Mouse (Mus musculus) brain, embryonic 14.5 days (tissue): ENCODE results near the gene Edem2. TPM values are rescaled to one million over a fixed set of nuclear protein-coding genes. Genes with fewer than 3 reads are reported as not detected.
"Not testable (repeated sequence)": the region's sequence is repeated elsewhere in the genome, so short reads cannot be mapped to it uniquely, and the experiment has no call there.

Experiments
- DNase-seq: peaks from one replicate; pipeline ENCODE4 v3.0.0-alpha.2; 2011; ENCODE audit warnings: low read depth
- CTCF ChIP-seq: fragments of 200-500 bp; IDR thresholded peaks from 2 replicates; pipeline ENCODE4 v1.5.1; 2012; ENCODE audit warnings: inconsistent platforms, mild to moderate bottlenecking, moderate library complexity, borderline replicate concordance; ENCODE audit not compliant: insufficient read depth, insufficient read length; ENCODE audit errors: extremely low read depth
- POLR2A ChIP-seq: fragments of 200-500 bp; IDR thresholded peaks from 2 replicates; pipeline ENCODE4 v1.6.1; 2012; ENCODE audit warnings: mild to moderate bottlenecking, inconsistent platforms, borderline replicate concordance; ENCODE audit not compliant: poor library complexity, insufficient read depth, insufficient read length, severe bottlenecking; ENCODE audit errors: extremely low read depth
- polyA plus RNA-seq: library from polyadenylated mRNA; depleted of rRNA; stranded (reverse); fragments of >200 nt; gene quantifications from 2 replicates; pipeline ENCODE4 v1.2.3, GENCODE M21; 2012

Gene Edem2
- polyA plus RNA-seq, 1 experiment, result 58.4 TPM

GRCm38 (mm10) chr2:155728742-155729141 is 533 bp downstream of the Edem2 start:
- TF ChIP-seq POLR2A (no peak), CTCF (no peak)
- DNase-seq, result no peak

GRCm38 (mm10) chr2:155727764-155728395 is 1.4 kb downstream of the Edem2 start:
- no peak for TF ChIP-seq POLR2A

DNA sequence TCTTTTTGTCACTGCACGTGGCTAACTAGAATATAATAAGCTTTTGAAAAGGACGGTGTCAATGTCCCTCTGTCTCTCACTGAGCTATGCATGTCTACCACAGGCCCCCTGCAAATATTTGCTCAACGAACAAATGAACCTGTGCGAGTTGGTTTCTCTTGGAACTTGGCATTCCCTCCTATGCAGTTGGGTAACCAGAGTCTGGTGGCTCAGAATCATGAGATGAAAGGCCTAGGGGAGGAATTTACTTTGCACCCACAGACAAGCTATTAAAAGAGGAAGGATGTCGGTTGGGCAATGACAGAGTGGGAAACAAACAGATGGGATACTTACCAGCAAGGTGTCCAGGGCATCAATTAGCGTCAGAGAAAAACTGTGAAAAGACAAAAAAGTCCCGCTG is 3.0 kb downstream of the Edem2 start:
- DNase-seq, result no peak
- TF ChIP-seq CTCF, result no peak
- TF ChIP-seq POLR2A, result no peak

More at GRCm38 (mm10) chr2:155727764-155728395, 1.4 kb downstream of the Edem2 start:
- DNase-seq, result no peak

GRCm38 (mm10) chr2:155724526-155724925 is 4.7 kb downstream of the Edem2 start:
- TF ChIP-seq CTCF (no peak), POLR2A (no peak)
- DNase-seq, result no peak

GRCm38 (mm10) chr2:155724036-155724435 is 5.2 kb downstream of the Edem2 start:
- DNase-seq, result no peak
- TF ChIP-seq CTCF (no peak), POLR2A (no peak)

DNA sequence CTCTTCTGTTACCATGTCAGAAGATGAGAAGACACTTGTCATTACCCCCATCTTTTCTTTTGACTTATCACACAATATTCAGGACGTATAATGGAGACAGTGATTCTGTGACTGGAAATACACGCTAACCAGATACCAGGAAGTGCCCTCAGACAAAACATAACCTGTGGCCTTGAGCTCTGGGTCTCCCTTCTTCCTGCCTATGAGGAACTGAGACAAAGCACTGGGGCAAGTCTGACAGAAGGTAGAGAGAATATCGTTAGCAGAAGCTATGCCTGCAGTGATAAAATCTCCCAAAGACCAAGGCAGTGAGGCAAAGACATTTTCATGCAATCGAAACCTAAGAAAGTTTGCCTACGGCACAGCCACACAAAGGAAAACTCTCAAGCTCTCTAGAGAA is 8.7 kb downstream of the Edem2 start:
- TF ChIP-seq POLR2A, result no peak
- TF ChIP-seq CTCF, result no peak
- no peak for DNase-seq

GRCm38 (mm10) chr2:155717082-155717990 is 11.9 kb downstream of the Edem2 start:
- no peak for DNase-seq
- no peak for TF ChIP-seq CTCF
- TF ChIP-seq POLR2A, result no peak

DNA sequence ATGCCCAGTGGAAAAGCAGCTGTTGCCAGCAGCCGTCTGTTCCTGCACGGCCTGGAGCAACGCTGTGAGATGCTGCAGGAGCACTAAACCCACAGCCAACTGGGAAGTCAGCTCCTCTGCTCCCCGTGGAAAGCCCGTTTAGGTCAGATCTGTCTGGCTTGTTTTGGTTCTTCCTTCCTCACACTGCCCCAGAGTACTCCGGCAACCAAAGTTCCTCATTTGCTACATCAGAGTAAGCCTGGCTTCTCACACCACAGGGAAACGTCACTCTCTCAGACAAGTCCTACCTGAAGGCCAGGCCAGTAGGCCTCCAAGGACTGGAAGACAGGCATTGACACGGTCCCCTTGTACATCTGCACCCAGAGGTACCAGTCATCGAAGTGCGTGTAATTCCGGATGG is 18.7 kb downstream of the Edem2 start:
- TF ChIP-seq CTCF (no peak), POLR2A (no peak)
- DNase-seq, result no peak

DNA sequence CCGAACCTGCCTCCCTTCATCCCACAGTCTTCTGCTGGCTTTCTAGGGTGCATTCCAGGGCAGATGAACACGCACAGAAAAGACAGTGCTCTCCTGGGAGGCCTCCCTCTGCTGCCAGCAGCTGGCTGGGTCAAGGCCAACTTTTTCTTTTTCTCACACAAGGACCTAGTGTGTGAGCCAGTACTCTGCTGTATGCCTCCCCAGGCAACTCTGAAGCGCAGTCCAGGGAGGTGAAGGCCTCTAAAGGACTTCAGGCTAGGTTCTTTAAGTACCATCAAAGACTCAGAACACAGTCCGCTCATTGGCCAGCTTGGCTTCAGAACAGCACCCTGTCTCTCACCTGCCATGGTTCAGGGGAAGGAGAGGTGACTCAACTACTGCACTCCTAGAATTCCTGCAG is 22.0 kb downstream of the Edem2 start:
- DNase-seq, result peak; percentile 46
- TF ChIP-seq POLR2A, result no peak
- no peak for TF ChIP-seq CTCF

GRCm38 (mm10) chr2:155703630-155704029 is 25.6 kb downstream of the Edem2 start:
- DNase-seq, result peak; percentile 81
- TF ChIP-seq POLR2A (no peak), CTCF (no peak)

- no peak for DNase-seq
- TF ChIP-seq CTCF (no peak), POLR2A (no peak)
Measured at GRCm38 (mm10) chr2:155701399-155701919, 27.8 kb downstream of the Edem2 start.

- DNase-seq, result not testable (repeated sequence)
Measured at GRCm38 (mm10) chr2:155698443-155698842, 30.8 kb downstream of the Edem2 start.

- no peak for TF ChIP-seq CTCF
- no peak for TF ChIP-seq POLR2A
- no peak for DNase-seq
Measured at GRCm38 (mm10) chr2:155696851-155697250, 32.4 kb downstream of the Edem2 start.
